Mouse (Mus musculus) fat pad, adult 2 months (tissue): ENCODE measurements around the gene Clec4b2.
"Not testable (repeated sequence)": the region's sequence is repeated elsewhere in the genome, so short reads cannot be mapped to it uniquely, and the experiment has no call there.

ENCODE experiments used
- DNase-seq: peaks from one replicate; pipeline ENCODE4 v3.0.0-alpha.2; 2011; ENCODE audit warnings: low read depth, low spot score; ENCODE audit errors: extremely low read depth

Gene Clec4b2

GRCm38 (mm10) chr6:123172593-123172992 lies at the start of gene Clec4b2:
Gene Clec4b2 (plus strand): TSS chr6:123172893.
- no peak for DNase-seq

- no peak for DNase-seq
Observed at GRCm38 (mm10) chr6:123123195-123123594, 49.5 kb upstream of the Clec4b2 start.

GRCm38 (mm10) chr6:123127173-123127572 lies 45.5 kb upstream of the Clec4b2 start:
- no peak for DNase-seq

- DNase-seq = not testable (repeated sequence)
Observed at GRCm38 (mm10) chr6:123137766-123138526, 34.7 kb upstream of the Clec4b2 start.

GRCm38 (mm10) chr6:123170106-123170505 lies 2.6 kb upstream of the Clec4b2 start:
- DNase-seq = no peak

- DNase-seq = no peak
Observed at GRCm38 (mm10) chr6:123171040-123171439, 1.7 kb upstream of the Clec4b2 start.

- no peak for DNase-seq
Observed at GRCm38 (mm10) chr6:123175549-123175948, 2.9 kb downstream of the Clec4b2 start.

GRCm38 (mm10) chr6:123184862-123185261 lies 12.2 kb downstream of the Clec4b2 start:
- not testable (repeated sequence) for DNase-seq

GRCm38 (mm10) chr6:123207187-123208076 lies 34.7 kb downstream of the Clec4b2 start:
- no peak for DNase-seq

- DNase-seq = not testable (repeated sequence)
Observed at GRCm38 (mm10) chr6:123208077-123208439, 35.4 kb downstream of the Clec4b2 start.

GRCm38 (mm10) chr6:123211726-123212125 lies 39.0 kb downstream of the Clec4b2 start:
- DNase-seq = no peak

- no peak for DNase-seq
Observed at GRCm38 (mm10) chr6:123227519-123228166, 55.0 kb downstream of the Clec4b2 start.

GRCm38 (mm10) chr6:123229644-123230043 lies 57.0 kb downstream of the Clec4b2 start, which contains the start of gene Clec4n:
Gene Clec4n (plus strand): TSS chr6:123229843.
- DNase-seq = no peak

- DNase-seq = no peak
Observed at GRCm38 (mm10) chr6:123231149-123231548, 58.5 kb downstream of the Clec4b2 start.

- no peak for DNase-seq
Observed at GRCm38 (mm10) chr6:123237582-123237981, 64.9 kb downstream of the Clec4b2 start.

GRCm38 (mm10) chr6:123244201-123244600 lies 71.5 kb downstream of the Clec4b2 start:
- DNase-seq = no peak

- not testable (repeated sequence) for DNase-seq
Observed at GRCm38 (mm10) chr6:123248862-123249261, 76.2 kb downstream of the Clec4b2 start.

GRCm38 (mm10) chr6:123252735-123253134 lies 80.0 kb downstream of the Clec4b2 start:
- DNase-seq = no peak
